Mouse (Mus musculus): ENCODE data around the gene Twnk.

- peak; percentile 96 for TF ChIP-seq CTCF (IDR thresholded peaks at IDR 0.05; ENCODE audit: low read depth)
- no peak for TF ChIP-seq EP300 (IDR thresholded peaks at IDR 0.05; ENCODE audit: low read depth)
Measured at GRCm38 (mm10) chr19:45030111-45030510, 24.6 kb downstream of the Twnk start.

All from liver, embryonic 14.5 days (tissue).